Mouse (Mus musculus): ENCODE measurements at regions not wholly inside any gene's neighbourhood (a gene's known extent, or its start where the extent isn't known, plus 50 kb on each side); places are given as distances from the start of the nearest gene placed in this dataset.

- no peak for DNase-seq
- no peak overlapping the region for H3K27ac ChIP-seq (ENCODE audit: insufficient read depth, low read length)
- 87% methylated on average over 7 of the region's 7 CpGs for WGBS
- H3K27me3 ChIP-seq (ENCODE audit: control insufficient read depth, insufficient read depth, low read length): no peaks in the 10 kb centered on the region
- H3K4me3 ChIP-seq (replicated peaks; ENCODE audit: insufficient read depth, low read depth, low read length): no peak overlapping the region
- no peaks in the 10 kb centered on the region for H3K4me1 ChIP-seq (ENCODE audit: control insufficient read depth, insufficient read depth, low read length)
- TF ChIP-seq CTCF (IDR thresholded peaks at IDR 0.05; ENCODE audit: borderline replicate concordance, insufficient read depth, low read depth, low read length): no peak
- no peak for TF ChIP-seq POLR2A (IDR thresholded peaks at IDR 0.05; ENCODE audit: borderline replicate concordance, insufficient read depth, low read length)
These were observed 470.6 kb downstream of the Kctd12 start for GRCm38 (mm10) chr14:102511691-102512383.

- peak; percentile 92 for TF ChIP-seq CTCF (IDR thresholded peaks at IDR 0.05; ENCODE audit: borderline replicate concordance, insufficient read depth, low read depth, low read length)
- no peak for TF ChIP-seq POLR2A (IDR thresholded peaks at IDR 0.05; ENCODE audit: borderline replicate concordance, insufficient read depth, low read length)
- no peak overlapping the region for H3K4me3 ChIP-seq (replicated peaks; ENCODE audit: insufficient read depth, low read depth, low read length)
- no peak overlapping the region for H3K27ac ChIP-seq (ENCODE audit: insufficient read depth, low read length)
- H3K4me1 ChIP-seq (ENCODE audit: control insufficient read depth, insufficient read depth, low read length): no peaks in the 10 kb centered on the region
- H3K27me3 ChIP-seq (ENCODE audit: control insufficient read depth, insufficient read depth, low read length): no peaks in the 10 kb centered on the region
- DNase-seq: peak; percentile 50 to 62
- WGBS: 27% methylated on average over 4 of the region's 4 CpGs
These were observed 472.1 kb downstream of the Kctd12 start for GRCm38 (mm10) chr14:102510387-102510786.

- TF ChIP-seq POLR2A (IDR thresholded peaks at IDR 0.05; ENCODE audit: borderline replicate concordance, insufficient read depth, low read length): no peak
- TF ChIP-seq CTCF (IDR thresholded peaks at IDR 0.05; ENCODE audit: borderline replicate concordance, insufficient read depth, low read depth, low read length): no peak
- Histone ChIP-seq H3K27ac (ENCODE audit: insufficient read depth, low read length) (no peak overlapping the region), H3K27me3 (ENCODE audit: control insufficient read depth, insufficient read depth, low read length) (no peaks in the 10 kb centered on the region), H3K4me1 (ENCODE audit: control insufficient read depth, insufficient read depth, low read length) (no peaks in the 10 kb centered on the region), H3K4me3 (replicated peaks; ENCODE audit: insufficient read depth, low read depth, low read length) (no peak overlapping the region)
- DNase-seq: no peak
- WGBS: 92% methylated on average over 3 of the region's 3 CpGs
These were observed 476.6 kb downstream of the Kctd12 start for GRCm38 (mm10) chr14:102505696-102506321.

DNA sequence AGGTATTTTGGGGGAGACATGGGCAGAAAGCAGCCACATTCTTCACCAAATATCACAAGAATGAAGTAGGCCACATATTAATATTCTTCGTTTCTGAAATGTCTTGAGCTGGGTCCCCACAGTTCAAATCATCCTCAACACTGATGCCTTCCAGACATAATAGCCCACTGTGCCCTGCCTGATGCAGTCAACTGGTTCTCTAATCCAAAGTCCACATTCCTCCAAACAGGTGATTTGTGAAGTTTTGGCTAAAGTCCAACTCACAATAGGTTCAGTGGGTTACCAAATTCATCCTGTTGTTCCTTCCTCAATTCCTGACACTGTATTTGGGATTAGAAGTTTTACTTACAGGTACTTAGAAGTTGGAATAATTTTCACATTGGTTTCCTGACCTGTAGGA, 485.3 kb downstream of the Kctd12 start:
- no peaks in the 10 kb centered on the region for H3K4me1 ChIP-seq (ENCODE audit: control insufficient read depth, insufficient read depth, low read length)
- WGBS: 92% methylated on average over 1 of the region's 1 CpGs
- H3K27me3 ChIP-seq (ENCODE audit: control insufficient read depth, insufficient read depth, low read length): no peaks in the 10 kb centered on the region
- no peak for DNase-seq
- TF ChIP-seq POLR2A (IDR thresholded peaks at IDR 0.05; ENCODE audit: borderline replicate concordance, insufficient read depth, low read length): no peak
- TF ChIP-seq CTCF (IDR thresholded peaks at IDR 0.05; ENCODE audit: borderline replicate concordance, insufficient read depth, low read depth, low read length): no peak
- H3K4me3 ChIP-seq (replicated peaks; ENCODE audit: insufficient read depth, low read depth, low read length): no peak overlapping the region
- H3K27ac ChIP-seq (ENCODE audit: insufficient read depth, low read length): no peak overlapping the region

DNA sequence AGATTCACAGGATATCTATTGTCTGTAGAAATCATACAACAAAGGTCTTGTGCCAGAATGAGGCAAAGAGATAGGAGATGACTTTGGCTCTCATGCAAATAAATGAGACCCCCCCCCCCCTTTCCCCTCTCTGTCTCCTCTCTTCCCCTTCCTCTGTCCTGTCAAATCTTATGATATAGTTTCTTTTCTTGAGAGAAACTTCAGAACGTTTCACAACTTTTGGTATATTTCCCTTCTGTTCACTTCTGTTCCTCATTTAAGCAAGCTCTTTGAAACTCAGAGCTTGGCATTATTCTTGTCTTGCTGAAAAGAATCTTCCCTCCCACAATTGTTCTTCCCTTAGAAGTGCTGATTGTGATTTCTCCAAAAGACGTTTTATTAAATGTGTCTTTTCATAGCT, 490.1 kb downstream of the Kctd12 start:
- WGBS: 51% methylated on average over 2 of the region's 2 CpGs
- H3K27ac ChIP-seq (ENCODE audit: insufficient read depth, low read length): no peak overlapping the region

DNA sequence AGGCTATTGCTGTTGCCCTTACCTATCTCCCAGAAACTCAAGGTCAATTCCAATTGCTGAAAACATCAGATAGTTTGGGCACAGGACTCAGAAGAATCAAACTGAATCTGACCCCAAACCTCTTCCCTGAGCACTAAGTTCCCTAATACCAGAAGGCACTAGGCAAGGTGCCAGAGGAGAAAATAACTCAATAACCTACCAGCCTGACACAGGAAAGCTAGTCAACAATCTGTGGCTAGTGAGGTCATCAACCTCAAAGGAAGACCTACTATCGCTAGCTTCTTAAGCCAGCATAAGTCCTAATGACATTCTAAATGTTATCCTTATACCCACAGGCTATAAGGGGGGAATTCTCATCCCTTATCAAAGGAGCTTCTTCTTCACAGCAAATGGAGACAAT, 491.2 kb downstream of the Kctd12 start:
- 91% methylated on average over 1 of the region's 1 CpGs for WGBS
- H3K27ac ChIP-seq (ENCODE audit: insufficient read depth, low read length): no peak overlapping the region
- TF ChIP-seq CTCF (IDR thresholded peaks at IDR 0.05; ENCODE audit: borderline replicate concordance, insufficient read depth, low read depth, low read length) (no peak), POLR2A (IDR thresholded peaks at IDR 0.05; ENCODE audit: borderline replicate concordance, insufficient read depth, low read length) (no peak)
- H3K4me3 ChIP-seq (replicated peaks; ENCODE audit: insufficient read depth, low read depth, low read length): no peak overlapping the region
- no peaks in the 10 kb centered on the region for H3K27me3 ChIP-seq (ENCODE audit: control insufficient read depth, insufficient read depth, low read length)
- no peaks in the 10 kb centered on the region for H3K4me1 ChIP-seq (ENCODE audit: control insufficient read depth, insufficient read depth, low read length)
- DNase-seq: no peak

More for the DNA sequence above, 490.1 kb downstream of the Kctd12 start:
- Histone ChIP-seq H3K4me3 (replicated peaks; ENCODE audit: insufficient read depth, low read depth, low read length) (no peak overlapping the region), H3K4me1 (ENCODE audit: control insufficient read depth, insufficient read depth, low read length) (no peaks in the 10 kb centered on the region), H3K27me3 (ENCODE audit: control insufficient read depth, insufficient read depth, low read length) (no peaks in the 10 kb centered on the region)
- no peak for TF ChIP-seq POLR2A (IDR thresholded peaks at IDR 0.05; ENCODE audit: borderline replicate concordance, insufficient read depth, low read length)
- no peak for TF ChIP-seq CTCF (IDR thresholded peaks at IDR 0.05; ENCODE audit: borderline replicate concordance, insufficient read depth, low read depth, low read length)
- DNase-seq: no peak

DNA sequence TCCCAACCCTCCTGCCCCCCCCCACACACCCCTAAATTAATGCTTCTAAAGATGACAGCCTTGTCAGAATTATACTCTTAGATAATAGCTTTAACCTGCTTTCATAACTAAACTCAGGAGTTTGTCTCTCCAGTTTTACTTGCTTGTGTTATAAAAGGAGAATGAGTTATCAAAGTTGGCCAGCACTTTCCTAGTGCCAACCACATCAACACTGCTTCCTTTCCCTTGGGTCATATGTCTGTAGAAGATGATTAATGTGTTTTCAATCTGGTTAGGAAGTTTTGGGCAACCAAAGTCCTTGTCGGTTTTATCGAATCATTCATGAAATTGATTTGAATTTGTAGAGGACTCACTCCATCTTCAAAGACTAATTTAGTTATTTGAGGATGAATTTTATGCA, 505.3 kb downstream of the Kctd12 start:
- Histone ChIP-seq H3K27ac (ENCODE audit: insufficient read depth, low read length) (no peak overlapping the region), H3K27me3 (ENCODE audit: control insufficient read depth, insufficient read depth, low read length) (no peaks in the 10 kb centered on the region), H3K4me3 (replicated peaks; ENCODE audit: insufficient read depth, low read depth, low read length) (no peak overlapping the region), H3K4me1 (ENCODE audit: control insufficient read depth, insufficient read depth, low read length) (no peaks in the 10 kb centered on the region)
- DNase-seq: no peak
- TF ChIP-seq CTCF (IDR thresholded peaks at IDR 0.05; ENCODE audit: borderline replicate concordance, insufficient read depth, low read depth, low read length): no peak
- no peak for TF ChIP-seq POLR2A (IDR thresholded peaks at IDR 0.05; ENCODE audit: borderline replicate concordance, insufficient read depth, low read length)
- WGBS: 87% methylated on average over 2 of the region's 2 CpGs

DNA sequence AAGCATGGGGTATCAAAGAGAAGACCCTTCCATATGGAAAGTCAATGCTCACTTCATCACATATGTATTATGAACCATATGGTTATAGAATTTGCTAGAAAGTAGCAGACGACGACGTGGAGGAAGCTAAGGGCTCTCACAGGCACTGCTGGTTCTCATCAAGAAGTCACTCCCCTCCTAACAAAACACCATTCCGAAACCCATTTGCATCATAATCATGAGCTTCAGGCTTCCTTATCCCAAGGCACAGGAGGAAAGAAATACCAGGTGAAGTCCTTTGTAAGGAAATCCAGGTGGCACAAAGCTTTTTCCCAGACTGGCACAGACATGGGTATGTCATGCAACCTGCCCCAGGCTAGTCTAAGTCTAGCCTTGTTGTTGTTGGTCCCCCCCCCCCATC, 513.1 kb downstream of the Kctd12 start:
- no peak overlapping the region for H3K4me3 ChIP-seq (replicated peaks; ENCODE audit: insufficient read depth, low read depth, low read length)
- no peaks in the 10 kb centered on the region for H3K4me1 ChIP-seq (ENCODE audit: control insufficient read depth, insufficient read depth, low read length)
- no peak for DNase-seq
- no peak overlapping the region for H3K27ac ChIP-seq (ENCODE audit: insufficient read depth, low read length)
- TF ChIP-seq CTCF (IDR thresholded peaks at IDR 0.05; ENCODE audit: borderline replicate concordance, insufficient read depth, low read depth, low read length) (no peak), POLR2A (IDR thresholded peaks at IDR 0.05; ENCODE audit: borderline replicate concordance, insufficient read depth, low read length) (no peak)
- WGBS: 48% methylated on average over 4 of the region's 4 CpGs
- no peaks in the 10 kb centered on the region for H3K27me3 ChIP-seq (ENCODE audit: control insufficient read depth, insufficient read depth, low read length)

Data from cerebellum, adult 2 months (tissue).